Mouse (Mus musculus) hindbrain, embryonic 11.5 days (tissue): ENCODE results near the gene Rbl1. TPM values are rescaled to one million over a fixed set of nuclear protein-coding genes. Genes with fewer than 3 reads are reported as not detected.
A peak's percentile ranks its signal among the peaks of the same experiment; 100 is the strongest.
"Not testable (repeated sequence)": the region's sequence is repeated elsewhere in the genome, so short reads cannot be mapped to it uniquely, and the experiment has no call there.

ENCODE experiments used
- ATAC-seq: fragments of 200-750 bp; cut with Nextera tagmentation; 2 replicates; pipeline ENCODE4 v1.8.0; 2017; ENCODE audit warnings: mild to moderate bottlenecking, moderate TSS enrichment, moderate library complexity; ENCODE audit not compliant: low FRiP score
- DNase-seq: peaks from one replicate; pipeline ENCODE4 v3.0.0-alpha.2; 2015; ENCODE audit warnings: low spot score
- H3K27ac ChIP-seq: fragments of 300-500 bp; sonication (generic); 2 replicates; pipeline ENCODE4 v1.5.1; 2014; ENCODE audit warnings: mild to moderate bottlenecking, low read depth, low read length
- H3K27me3 ChIP-seq: fragments of 300-500 bp; sonication (generic); 2 replicates; pipeline ENCODE4 v1.6.1; 2014; ENCODE audit warnings: mild to moderate bottlenecking, low read length, moderate library complexity, mixed read lengths; ENCODE audit not compliant: control insufficient read depth, insufficient read depth
- H3K36me3 ChIP-seq: fragments of 300-500 bp; sonication (generic); 2 replicates; pipeline ENCODE4 v1.6.1; 2014; ENCODE audit warnings: mild to moderate bottlenecking, low read length, moderate library complexity, mixed read lengths; ENCODE audit not compliant: control insufficient read depth, insufficient read depth
- H3K4me1 ChIP-seq: fragments of 300-500 bp; sonication (generic); replicated peaks from 2 replicates; pipeline ENCODE4 v1.6.1; 2014; ENCODE audit warnings: low read length, mixed read lengths; ENCODE audit not compliant: control insufficient read depth, insufficient read depth
- H3K4me2 ChIP-seq: fragments of 300-500 bp; sonication (generic); replicated peaks from 2 replicates; pipeline ENCODE4 v1.6.1; 2014; ENCODE audit warnings: mild to moderate bottlenecking, low read depth, low read length
- H3K4me3 ChIP-seq: fragments of 300-500 bp; sonication (generic); 2 replicates; pipeline ENCODE4 v1.5.1; 2014; ENCODE audit warnings: low read depth, low read length
- H3K9ac ChIP-seq: fragments of 300-500 bp; sonication (generic); 2 replicates; pipeline ENCODE4 v1.6.1; 2014; ENCODE audit warnings: low read depth, low read length
- H3K9me3 ChIP-seq: fragments of 300-500 bp; sonication (generic); 2 replicates; pipeline ENCODE4 v1.6.1; 2016; ENCODE audit warnings: low read length; ENCODE audit not compliant: control insufficient read depth
- WGBS: fragments of 180-500 bp; shearing (Covaris S2); extraction: QIAGEN DNeasy Blood & Tissue Kit; methylation state at CpG from one replicate; pipeline ENCODE4 v1.1.7; 2014; 5-methylcytosine and 5-hydroxymethylcytosine counted together
- polyA plus RNA-seq: library from polyadenylated mRNA; unstranded; fragments of >200 nt; fragmentation: Nextera tagmentation; extraction: Ambion mirVana; gene quantifications from 2 replicates; pipeline ENCODE4 v1.2.1, GENCODE M21; 2014

Gene Rbl1
- polyA plus RNA-seq: 29.9 and 31.8 TPM in 2 replicates

DNA sequence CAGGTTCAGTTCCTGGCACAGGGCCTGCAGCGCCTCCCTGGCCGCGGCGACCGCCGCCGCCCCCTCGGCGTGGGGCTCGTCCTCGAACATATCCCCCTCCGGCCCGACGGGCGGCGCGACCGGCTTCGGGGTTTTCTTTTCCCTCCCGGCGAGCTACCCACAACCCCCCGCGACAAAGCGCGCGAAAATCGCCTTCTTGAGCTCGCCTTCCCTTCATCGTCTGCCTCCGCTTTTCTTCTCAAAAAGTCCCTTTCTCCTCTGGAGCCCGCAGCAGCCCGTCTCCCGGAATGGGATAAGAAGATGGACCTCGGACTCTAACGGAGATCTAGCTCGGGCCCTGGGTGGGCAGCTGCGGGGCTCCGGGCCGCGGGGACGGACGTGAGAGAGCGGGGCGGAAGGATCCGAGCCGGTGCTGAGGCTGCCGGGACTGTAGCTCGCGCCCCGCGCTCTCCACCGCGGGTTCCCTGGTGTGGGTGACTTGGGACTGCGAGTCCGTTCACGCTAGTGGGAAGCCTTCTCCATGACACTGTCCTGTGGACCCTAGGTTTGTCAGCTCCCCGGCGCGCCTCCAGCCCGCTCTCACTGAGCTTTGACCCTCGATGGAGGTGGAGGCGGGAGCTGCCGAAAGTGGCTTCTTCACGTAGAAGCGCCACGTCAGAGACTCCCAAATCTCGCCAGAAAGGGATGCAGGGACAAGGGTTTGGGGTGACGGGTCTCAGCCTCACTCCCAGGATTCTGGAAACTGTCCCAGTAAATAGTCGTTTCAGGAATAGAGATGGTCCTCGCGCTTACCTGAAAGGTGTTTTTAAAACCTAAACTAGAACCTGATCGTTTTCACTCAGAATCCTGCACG, at the start of gene Rbl1:
TSS of gene Rbl1 (minus strand) at position 169 of the 853 bp plus-strand sequence.
- peak within 1 kb of the TSS; percentile 94 for H3K27ac ChIP-seq
- WGBS: 1% methylated on average over 65 of the region's 73 CpGs
- H3K9me3 ChIP-seq: no peaks in the 10 kb centered on the region
- H3K9ac ChIP-seq: peak within 1 kb of the TSS; percentile 85
- no peaks in the 10 kb centered on the region for H3K4me1 ChIP-seq
- no peaks in the 10 kb centered on the region for H3K36me3 ChIP-seq
- DNase-seq (peak; percentile 97), ATAC-seq (peak; percentile 89)
- peak within 1 kb of the TSS; percentile 75 for H3K4me3 ChIP-seq
- H3K27me3 ChIP-seq: no peaks in the 10 kb centered on the region
- peak within 1 kb of the TSS; percentile 85 for H3K4me2 ChIP-seq

DNA sequence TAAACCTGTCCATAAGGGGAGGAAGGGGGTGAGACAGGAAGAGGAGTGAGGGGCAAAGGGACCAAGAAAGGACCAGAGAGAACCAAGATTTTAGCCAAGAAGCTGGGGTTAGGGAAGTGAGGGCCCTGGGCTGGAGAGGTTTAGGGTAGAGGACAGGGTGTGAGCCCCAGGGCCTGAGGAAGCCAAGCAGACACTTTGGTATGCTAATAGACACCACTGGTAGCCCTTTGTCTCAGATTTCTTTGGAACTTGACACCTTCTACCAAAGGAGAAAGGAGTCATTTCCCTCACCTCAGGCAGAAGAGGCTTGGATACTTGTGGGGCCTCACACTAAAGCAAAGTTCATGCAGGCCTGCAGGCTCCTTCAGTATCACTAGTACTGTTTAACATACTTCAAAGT, 43.8 kb upstream of the Rbl1 start:
- Histone ChIP-seq H3K27me3 (no peaks in the 10 kb centered on the region), H3K36me3 (no peaks in the 10 kb centered on the region), H3K9ac (no peak overlapping the region), H3K4me2 (no peak overlapping the region), H3K27ac (no peak overlapping the region), H3K4me1 (no peaks in the 10 kb centered on the region), H3K9me3 (no peaks in the 10 kb centered on the region), H3K4me3 (no peak overlapping the region)
- no peak for ATAC-seq
- no peak for DNase-seq

DNA sequence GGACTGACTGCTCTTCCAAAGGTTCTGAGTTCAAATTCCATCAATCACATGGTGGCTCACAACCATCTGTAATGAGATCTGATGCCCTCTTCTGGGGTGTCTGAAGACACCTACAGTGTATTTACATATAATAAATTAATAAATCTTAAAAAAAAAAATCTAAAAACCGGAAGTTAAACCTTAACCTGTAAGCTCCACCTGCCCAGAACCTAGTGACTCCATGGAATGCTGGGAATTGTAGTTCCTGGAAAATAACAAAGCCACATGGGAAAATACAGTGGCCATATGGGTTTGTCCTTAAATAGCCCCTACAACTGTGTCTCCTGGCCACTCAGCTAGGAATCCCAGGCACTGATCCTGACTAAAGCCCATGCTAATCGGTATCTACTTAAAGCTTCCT, 41.3 kb upstream of the Rbl1 start:
- no peak overlapping the region for H3K4me2 ChIP-seq
- no peaks in the 10 kb centered on the region for H3K36me3 ChIP-seq
- DNase-seq: no peak
- no peak overlapping the region for H3K27ac ChIP-seq
- no peak for ATAC-seq
- H3K9me3 ChIP-seq: no peaks in the 10 kb centered on the region
- H3K27me3 ChIP-seq: no peaks in the 10 kb centered on the region
- no peak overlapping the region for H3K9ac ChIP-seq
- no peaks in the 10 kb centered on the region for H3K4me1 ChIP-seq
- WGBS: 76% methylated on average over 2 of the region's 2 CpGs
- H3K4me3 ChIP-seq: no peak overlapping the region

DNA sequence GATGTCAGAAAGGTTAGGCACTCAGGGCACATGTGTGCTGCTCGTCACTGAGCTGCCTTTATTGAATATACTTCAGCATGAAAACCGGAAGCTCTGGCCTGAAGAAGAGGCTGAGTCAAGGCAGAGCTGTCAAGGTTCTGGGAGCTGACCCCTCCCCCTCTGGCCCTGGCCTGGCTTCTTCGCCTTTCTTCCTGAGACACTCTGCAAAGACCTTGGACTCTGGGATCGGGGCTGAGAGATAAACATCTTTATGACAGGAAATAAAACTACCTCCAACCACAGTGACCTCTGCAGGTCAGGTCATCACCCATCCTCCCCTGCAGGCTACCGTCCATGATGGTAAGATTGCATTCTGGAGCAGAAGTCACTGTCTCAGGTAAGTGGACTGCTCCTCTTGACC, 40.7 kb upstream of the Rbl1 start:
- Histone ChIP-seq H3K9ac (no peak overlapping the region), H3K9me3 (no peaks in the 10 kb centered on the region), H3K4me1 (no peaks in the 10 kb centered on the region), H3K27ac (no peak overlapping the region), H3K4me2 (no peak overlapping the region), H3K36me3 (no peaks in the 10 kb centered on the region), H3K27me3 (no peaks in the 10 kb centered on the region), H3K4me3 (no peak overlapping the region)
- WGBS: 50% methylated on average over 5 of the region's 5 CpGs
- ATAC-seq (no peak), DNase-seq (no peak)

DNA sequence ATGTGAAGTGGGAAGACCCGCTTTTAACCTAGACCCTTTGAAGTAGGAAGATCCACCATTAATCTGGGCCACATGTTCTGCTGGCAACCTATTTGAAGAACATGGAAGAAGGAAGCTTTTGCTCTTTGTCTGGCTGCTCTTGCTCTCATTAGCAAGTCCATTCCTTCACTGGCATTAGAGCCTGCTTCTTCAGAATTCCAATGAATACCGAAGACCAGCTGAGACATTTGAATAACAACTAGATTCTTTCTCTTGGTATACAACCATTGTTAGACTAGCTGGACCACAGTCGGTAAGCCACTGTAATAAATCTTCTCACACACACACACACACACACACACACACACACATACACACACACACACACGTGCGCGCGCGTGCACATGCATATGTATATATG, 31.6 kb upstream of the Rbl1 start:
- Histone ChIP-seq H3K4me2 (no peak overlapping the region), H3K27me3 (no peaks in the 10 kb centered on the region), H3K4me1 (no peaks in the 10 kb centered on the region), H3K9me3 (no peaks in the 10 kb centered on the region), H3K36me3 (no peaks in the 10 kb centered on the region), H3K4me3 (no peak overlapping the region), H3K9ac (no peak overlapping the region), H3K27ac (no peak overlapping the region)
- WGBS: 82% methylated on average over 8 of the region's 8 CpGs
- DNase-seq (no peak), ATAC-seq (no peak)

DNA sequence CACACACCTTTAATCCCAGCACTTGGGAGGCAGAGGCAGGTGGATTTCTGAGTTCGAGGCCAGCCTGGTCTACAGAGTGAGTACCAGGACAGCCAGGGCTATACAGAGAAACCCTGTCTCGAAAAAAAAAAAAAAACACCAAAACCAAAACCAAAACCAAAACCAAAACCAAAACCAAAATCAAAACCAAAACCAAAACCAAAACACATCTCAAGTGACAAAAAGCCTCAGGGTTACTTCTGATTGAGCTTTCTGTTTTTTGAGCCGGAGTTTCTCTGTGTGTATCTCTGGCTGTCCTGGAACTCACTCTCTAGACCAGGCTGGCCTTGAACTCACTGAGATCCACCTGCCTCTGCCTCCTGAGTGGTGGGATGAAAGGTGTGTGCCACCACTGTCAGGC, 17.6 kb upstream of the Rbl1 start:
- DNase-seq, ATAC-seq: not testable (repeated sequence)

DNA sequence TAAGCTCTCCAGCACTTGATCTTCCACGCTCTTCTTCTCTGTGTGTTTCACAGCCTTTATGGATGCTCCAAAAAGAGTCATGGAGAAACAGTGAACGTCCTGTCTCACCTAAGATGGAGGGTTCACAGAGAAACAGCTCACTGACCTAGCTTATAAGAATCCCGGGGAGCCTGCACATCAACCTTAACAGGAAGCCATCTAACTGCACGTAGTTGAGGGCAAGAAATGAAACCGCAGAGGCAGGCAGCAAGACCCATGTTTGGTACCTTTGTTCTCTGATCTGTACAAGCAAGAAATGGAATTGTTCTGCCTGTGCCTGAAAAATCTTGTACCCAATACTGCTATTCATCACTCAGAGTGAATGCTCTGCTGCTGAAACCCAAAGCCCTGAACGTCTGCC, 15.8 kb upstream of the Rbl1 start:
- Histone ChIP-seq H3K27ac (no peak overlapping the region), H3K36me3 (no peaks in the 10 kb centered on the region), H3K4me1 (no peaks in the 10 kb centered on the region), H3K27me3 (no peaks in the 10 kb centered on the region), H3K9me3 (no peaks in the 10 kb centered on the region), H3K9ac (no peak overlapping the region), H3K4me3 (no peak overlapping the region), H3K4me2 (no peak overlapping the region)
- 83% methylated on average over 6 of the region's 6 CpGs for WGBS
- ATAC-seq: no peak
- no peak for DNase-seq

More for the DNA sequence above, 17.6 kb upstream of the Rbl1 start:
- H3K4me1 ChIP-seq, H3K9me3 ChIP-seq, H3K4me2 ChIP-seq, H3K27ac ChIP-seq, H3K36me3 ChIP-seq, H3K27me3 ChIP-seq, H3K4me3 ChIP-seq, H3K9ac ChIP-seq: not testable (repeated sequence)
- WGBS: 81% methylated on average over 3 of the region's 3 CpGs

DNA sequence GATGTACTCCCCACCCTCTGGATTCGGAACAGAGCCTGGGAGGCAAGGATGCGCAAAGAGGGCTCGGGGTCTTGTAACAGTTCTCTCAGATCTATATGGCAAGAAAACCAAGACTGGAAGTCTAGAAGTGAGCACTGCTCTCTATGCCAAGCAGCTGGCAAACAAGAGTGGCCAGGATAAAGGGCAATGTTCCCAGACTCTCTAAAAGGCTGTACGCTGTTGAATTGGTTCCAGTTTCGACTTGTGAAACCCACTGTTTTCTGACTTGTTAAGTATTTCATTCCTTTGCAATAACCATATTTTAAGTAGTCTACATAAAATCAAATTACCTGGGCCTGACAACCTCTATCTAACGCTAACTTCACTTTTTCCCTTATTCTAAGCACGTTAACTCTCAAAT, 7.4 kb upstream of the Rbl1 start:
- Histone ChIP-seq H3K9me3 (no peaks in the 10 kb centered on the region), H3K27ac (no peak overlapping the region), H3K4me2 (no peak overlapping the region), H3K27me3 (no peaks in the 10 kb centered on the region), H3K36me3 (no peaks in the 10 kb centered on the region), H3K9ac (no peak overlapping the region), H3K4me1 (no peaks in the 10 kb centered on the region), H3K4me3 (no peak overlapping the region)
- no peak for ATAC-seq
- WGBS: 92% methylated on average over 7 of the region's 7 CpGs
- no peak for DNase-seq
